Mouse (Mus musculus): Measurements from ENCODE around the gene Snrpe. TPM values are rescaled to one million over a fixed set of nuclear protein-coding genes. Genes with fewer than 3 reads are reported as not detected.

The Snrpe gene
- total and polyA plus RNA-seq, 3 experiments = 279 to 597 TPM; not detected in 1

DNA sequence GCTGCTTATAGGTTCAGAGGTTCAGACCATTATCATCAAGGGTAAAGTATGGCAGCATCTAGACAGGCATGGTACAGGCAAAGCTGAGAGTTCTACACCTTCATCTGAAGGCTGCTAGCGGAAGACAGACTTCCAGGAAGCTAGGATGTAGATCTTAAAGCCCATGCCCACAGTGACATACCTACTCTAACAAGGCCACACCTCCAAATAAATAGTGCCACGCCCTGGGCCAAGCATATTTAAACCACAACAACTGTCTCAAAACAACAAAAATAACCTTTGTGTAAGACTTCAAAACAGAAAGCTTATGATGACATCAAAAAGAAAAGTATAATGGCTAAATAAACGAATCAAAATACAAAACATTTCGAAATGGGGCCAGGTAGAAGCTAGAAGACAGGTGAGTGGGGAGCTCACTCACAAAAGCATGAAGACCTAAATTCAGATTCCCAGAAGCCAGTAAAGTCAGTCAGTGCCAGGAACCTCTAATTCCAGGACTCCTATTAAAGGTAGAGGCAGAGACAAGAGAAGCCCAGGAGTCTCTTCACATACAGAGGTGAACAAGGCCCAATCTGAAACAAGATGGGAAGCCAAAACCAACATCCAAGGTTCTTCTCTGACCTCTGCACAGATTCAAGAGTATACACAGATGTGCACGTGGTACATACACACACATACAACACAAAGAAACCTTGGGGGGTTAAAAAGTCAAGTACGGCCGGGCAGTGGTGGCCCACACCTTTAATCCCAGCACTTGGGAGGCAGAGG, 40.4 kb upstream of the Snrpe start:
- Histone ChIP-seq H3K9ac (ENCODE audit: control insufficient read depth, low read depth, low read length, poor library complexity, severe bottlenecking) (no peak overlapping the region), H3K27me3 (ENCODE audit: control insufficient read depth in 1 of 2, insufficient read depth in 2 of 2, low read length in 2 of 2) (no peaks in the 10 kb centered on the region), H3K4me1 (ENCODE audit: control insufficient read depth in 1 of 2, insufficient read depth in 2 of 2, low read length in 2 of 2) (peaks cover 1 to 11% of the 10 kb centered on the region in 2 experiments; a peak in 2 of 4 replicates), H3K36me3 (ENCODE audit: control insufficient read depth in 1 of 2, insufficient read depth in 2 of 2, low read length in 2 of 2) (peaks cover 17 to 28% of the 10 kb centered on the region in 2 experiments), H3K79me2 (ENCODE audit: control insufficient read depth, insufficient read depth, low read length, poor library complexity) (peaks cover 24% of the 10 kb centered on the region), H3K27ac (ENCODE audit: control insufficient read depth, low read depth, low read length) (no peak overlapping the region), H3K4me3 (ENCODE audit: control insufficient read depth in 1 of 2, insufficient read depth in 1 of 2, low read depth in 2 of 2, low read length in 2 of 2) (no peak overlapping the region), H3K9me3 (replicated peaks; ENCODE audit: insufficient read depth, low read length) (no peaks in the 10 kb centered on the region)
- no peak for DNase-seq (ENCODE audit: low read depth, low spot score)
- no peak for TF ChIP-seq NELFE (IDR thresholded peaks at IDR 0.05; ENCODE audit: low read depth, low read length)

DNA sequence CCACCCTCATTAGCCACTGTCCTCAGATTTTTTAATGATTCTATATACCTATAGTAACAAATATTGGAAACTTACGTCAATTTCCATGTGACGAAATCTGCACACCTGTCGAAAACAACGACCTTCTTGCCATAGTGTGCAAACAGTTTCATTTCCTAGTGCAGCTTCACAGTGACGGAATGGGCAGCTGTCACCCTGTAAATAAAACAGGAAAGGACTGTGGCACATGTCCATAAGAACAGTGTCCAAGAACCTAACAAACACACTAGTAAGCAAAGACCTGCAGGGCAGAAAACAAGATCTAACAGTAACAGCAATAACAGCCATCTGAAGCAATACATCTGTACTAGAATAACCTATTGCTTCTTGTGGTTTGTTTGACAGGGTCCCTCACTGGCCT, 35.6 kb upstream of the Snrpe start:
- peaks cover 6 to 42% of the 10 kb centered on the region in 2 experiments for H3K36me3 ChIP-seq (ENCODE audit: control insufficient read depth in 1 of 2, insufficient read depth in 2 of 2, low read length in 2 of 2)
- TF ChIP-seq CHD1 (IDR thresholded peaks at IDR 0.05; ENCODE audit: low read depth, low read length) (no peak), USF1 (IDR thresholded peaks at IDR 0.05; ENCODE audit: low read depth, low read length) (no peak), MAX (IDR thresholded peaks at IDR 0.05; ENCODE audit: low read length) (no peak), ELF1 (IDR thresholded peaks at IDR 0.05; ENCODE audit: low read depth, low read length) (no peak), UBTF (IDR thresholded peaks at IDR 0.05; ENCODE audit: borderline replicate concordance, insufficient read depth, low read depth, low read length) (no peak), POLR2A (IDR thresholded peaks at IDR 0.05; ENCODE audit: control insufficient read depth in 1 of 2, insufficient read depth in 1 of 2, low read depth in 1 of 2, low read length in 2 of 2, poor library complexity in 1 of 2) (no peak), ZNF384 (IDR thresholded peaks at IDR 0.05; ENCODE audit: low read depth, low read length) (no peak)
- no peak overlapping the region for H3K9ac ChIP-seq (ENCODE audit: control insufficient read depth, low read depth, low read length, poor library complexity, severe bottlenecking)
- H3K9me3 ChIP-seq (replicated peaks; ENCODE audit: insufficient read depth, low read length) = no peaks in the 10 kb centered on the region
- no peaks in the 10 kb centered on the region for H3K27me3 ChIP-seq (ENCODE audit: control insufficient read depth in 1 of 2, insufficient read depth in 2 of 2, low read length in 2 of 2)
- H3K79me2 ChIP-seq (ENCODE audit: control insufficient read depth, insufficient read depth, low read length, poor library complexity) = peaks cover 7% of the 10 kb centered on the region; the same call in 1 of the 2 replicates
- H3K4me1 ChIP-seq (ENCODE audit: control insufficient read depth in 1 of 2, insufficient read depth in 2 of 2, low read length in 2 of 2) = peaks cover 0 to 2% of the 10 kb centered on the region in 2 experiments; a peak in 1 of 4 replicates
- DNase-seq (ENCODE audit: low read depth, low spot score) = no peak
- no peak overlapping the region for H3K4me3 ChIP-seq (ENCODE audit: control insufficient read depth in 1 of 2, insufficient read depth in 1 of 2, low read depth in 2 of 2, low read length in 2 of 2)
- no peak overlapping the region for H3K27ac ChIP-seq (ENCODE audit: control insufficient read depth, low read depth, low read length)

DNA sequence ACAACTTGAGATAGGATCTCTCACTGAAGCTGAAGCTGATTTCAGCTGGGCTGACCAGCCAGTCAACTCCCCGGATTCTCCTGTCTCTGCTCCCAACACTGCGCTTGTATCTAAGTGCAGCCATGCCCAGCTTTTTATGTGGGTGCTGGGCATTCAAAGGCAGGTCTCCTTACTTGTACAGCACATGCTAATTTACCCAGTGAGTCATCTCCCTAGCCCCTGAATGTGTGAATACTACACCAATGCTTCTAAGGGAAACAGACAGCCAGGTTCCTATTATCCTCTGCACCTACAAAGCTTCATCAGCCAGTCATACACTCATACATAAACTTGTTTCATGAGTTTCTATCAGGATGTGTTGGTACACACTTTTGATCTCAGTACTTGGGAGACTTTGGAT, 31.1 kb upstream of the Snrpe start:
- Histone ChIP-seq H3K9ac (ENCODE audit: control insufficient read depth, low read depth, low read length, poor library complexity, severe bottlenecking) (no peak overlapping the region), H3K27me3 (ENCODE audit: control insufficient read depth in 1 of 2, insufficient read depth in 2 of 2, low read length in 2 of 2) (no peaks in the 10 kb centered on the region), H3K9me3 (replicated peaks; ENCODE audit: insufficient read depth, low read length) (no peaks in the 10 kb centered on the region), H3K4me3 (ENCODE audit: control insufficient read depth in 1 of 2, insufficient read depth in 1 of 2, low read depth in 2 of 2, low read length in 2 of 2) (no peak overlapping the region), H3K4me1 (ENCODE audit: control insufficient read depth in 1 of 2, insufficient read depth in 2 of 2, low read length in 2 of 2) (no peaks in the 10 kb centered on the region), H3K36me3 (ENCODE audit: control insufficient read depth in 1 of 2, insufficient read depth in 2 of 2, low read length in 2 of 2) (peaks cover 0 to 54% of the 10 kb centered on the region in 2 experiments; a peak in 2 of 4 replicates), H3K27ac (ENCODE audit: control insufficient read depth, low read depth, low read length) (no peak overlapping the region), H3K79me2 (ENCODE audit: control insufficient read depth, insufficient read depth, low read length, poor library complexity) (no peaks in the 10 kb centered on the region)
- DNase-seq (ENCODE audit: low read depth, low spot score) = no peak
- no peak for TF ChIP-seq JUND (IDR thresholded peaks at IDR 0.05; ENCODE audit: low read depth, low read length)
- TF ChIP-seq MAFK (IDR thresholded peaks at IDR 0.05; ENCODE audit: borderline replicate concordance, low read depth, low read length) = no peak
- no peak for TF ChIP-seq EP300 (IDR thresholded peaks at IDR 0.05; ENCODE audit: low read depth in 1 of 2, low read length in 2 of 2)
- TF ChIP-seq RCOR1 (IDR thresholded peaks at IDR 0.05; ENCODE audit: low read depth, low read length) = no peak
- TF ChIP-seq CHD1 (IDR thresholded peaks at IDR 0.05; ENCODE audit: low read depth, low read length) = no peak
- no peak for TF ChIP-seq NELFE (IDR thresholded peaks at IDR 0.05; ENCODE audit: low read depth, low read length)
- no peak for TF ChIP-seq MEF2A (IDR thresholded peaks at IDR 0.05; ENCODE audit: extremely low read depth, insufficient replicate concordance, low read depth, low read length, poor library complexity, severe bottlenecking)
- TF ChIP-seq E2F4 (IDR thresholded peaks at IDR 0.05; ENCODE audit: borderline replicate concordance, low read depth, low read length) = no peak
- TF ChIP-seq SMC3 (IDR thresholded peaks at IDR 0.05; ENCODE audit: low read depth, low read length) = no peak
- no peak for TF ChIP-seq BHLHE40 (IDR thresholded peaks at IDR 0.05; ENCODE audit: borderline replicate concordance, low read depth, low read length)
- TF ChIP-seq POLR2AphosphoS5 (IDR thresholded peaks at IDR 0.05; ENCODE audit: borderline replicate concordance, low read depth, low read length) = no peak
- no peak for TF ChIP-seq POLR2AphosphoS2 (IDR thresholded peaks at IDR 0.05; ENCODE audit: low read length)
- TF ChIP-seq ZMIZ1 (IDR thresholded peaks at IDR 0.05; ENCODE audit: low read depth, low read length) = no peak
- no peak for TF ChIP-seq TAL1 (IDR thresholded peaks at IDR 0.05; ENCODE audit: low read length)
- TF ChIP-seq MYC (IDR thresholded peaks at IDR 0.05; ENCODE audit: low read depth, low read length) = no peak
- no peak for TF ChIP-seq NRF1 (IDR thresholded peaks at IDR 0.05; ENCODE audit: insufficient read depth, low read depth, low read length, poor library complexity, severe bottlenecking)
- no peak for TF ChIP-seq TBP (IDR thresholded peaks at IDR 0.05; ENCODE audit: low read depth, low read length)
